Mouse (Mus musculus) kidney, embryonic 14.5 days (tissue): ENCODE data around the gene 9930104L06Rik. TPM values are rescaled to one million over a fixed set of nuclear protein-coding genes. Genes with fewer than 3 reads are reported as not detected.
A peak's percentile ranks its signal among the peaks of the same experiment; 100 is the strongest.

ENCODE experiments used
- ATAC-seq: fragments of 200-750 bp; cut with Nextera tagmentation; 2 replicates; pipeline ENCODE4 v1.8.0; 2017; ENCODE audit warnings: moderate number of reproducible peaks, mild to moderate bottlenecking, moderate TSS enrichment, moderate library complexity; ENCODE audit not compliant: low FRiP score, low TSS enrichment
- H3K27ac ChIP-seq: fragments of 300-500 bp; sonication (generic); 2 replicates; pipeline ENCODE4 v1.5.1; 2014; ENCODE audit warnings: low read depth, mild to moderate bottlenecking, low read length, moderate library complexity, mixed read lengths
- H3K27me3 ChIP-seq: fragments of 300-500 bp; sonication (generic); 2 replicates; pipeline ENCODE4 v1.6.1; 2014; ENCODE audit warnings: mild to moderate bottlenecking, low read length; ENCODE audit not compliant: control insufficient read depth, insufficient read depth
- H3K36me3 ChIP-seq: fragments of 300-500 bp; sonication (generic); 2 replicates; pipeline ENCODE4 v1.6.1; 2014; ENCODE audit warnings: low read length, mixed read lengths; ENCODE audit not compliant: control insufficient read depth, insufficient read depth
- H3K4me1 ChIP-seq: fragments of 300-500 bp; sonication (generic); 2 replicates; pipeline ENCODE4 v1.6.1; 2014; ENCODE audit warnings: low read length, mixed read lengths; ENCODE audit not compliant: control insufficient read depth, insufficient read depth
- H3K4me2 ChIP-seq: fragments of 300-500 bp; sonication (generic); replicated peaks from 2 replicates; pipeline ENCODE4 v1.6.1; 2014; ENCODE audit warnings: low read depth, mild to moderate bottlenecking, low read length
- H3K4me3 ChIP-seq: fragments of 300-500 bp; sonication (generic); 2 replicates; pipeline ENCODE4 v1.5.1; 2014; ENCODE audit warnings: mild to moderate bottlenecking, low read length
- H3K9ac ChIP-seq: fragments of 300-500 bp; sonication (generic); 2 replicates; pipeline ENCODE4 v1.6.1; 2014; ENCODE audit warnings: low read depth, mild to moderate bottlenecking, low read length, moderate library complexity
- H3K9me3 ChIP-seq: fragments of 300-500 bp; sonication (generic); 2 replicates; pipeline ENCODE4 v1.6.1; 2016; ENCODE audit warnings: low read length; ENCODE audit not compliant: control insufficient read depth
- WGBS: fragments of 180-500 bp; shearing (Covaris S2); extraction: QIAGEN DNeasy Blood & Tissue Kit; methylation state at CpG from one replicate; pipeline ENCODE4 v1.1.7; 2014; 5-methylcytosine and 5-hydroxymethylcytosine counted together
- polyA plus RNA-seq: library from polyadenylated mRNA; unstranded; fragments of >200 nt; fragmentation: Nextera tagmentation; extraction: Ambion mirVana; gene quantifications from 2 replicates; pipeline ENCODE4 v1.2.1, GENCODE M21; 2014

Gene 9930104L06Rik
- polyA plus RNA-seq, 1 experiment from 2014 or later: 4.8 TPM

DNA sequence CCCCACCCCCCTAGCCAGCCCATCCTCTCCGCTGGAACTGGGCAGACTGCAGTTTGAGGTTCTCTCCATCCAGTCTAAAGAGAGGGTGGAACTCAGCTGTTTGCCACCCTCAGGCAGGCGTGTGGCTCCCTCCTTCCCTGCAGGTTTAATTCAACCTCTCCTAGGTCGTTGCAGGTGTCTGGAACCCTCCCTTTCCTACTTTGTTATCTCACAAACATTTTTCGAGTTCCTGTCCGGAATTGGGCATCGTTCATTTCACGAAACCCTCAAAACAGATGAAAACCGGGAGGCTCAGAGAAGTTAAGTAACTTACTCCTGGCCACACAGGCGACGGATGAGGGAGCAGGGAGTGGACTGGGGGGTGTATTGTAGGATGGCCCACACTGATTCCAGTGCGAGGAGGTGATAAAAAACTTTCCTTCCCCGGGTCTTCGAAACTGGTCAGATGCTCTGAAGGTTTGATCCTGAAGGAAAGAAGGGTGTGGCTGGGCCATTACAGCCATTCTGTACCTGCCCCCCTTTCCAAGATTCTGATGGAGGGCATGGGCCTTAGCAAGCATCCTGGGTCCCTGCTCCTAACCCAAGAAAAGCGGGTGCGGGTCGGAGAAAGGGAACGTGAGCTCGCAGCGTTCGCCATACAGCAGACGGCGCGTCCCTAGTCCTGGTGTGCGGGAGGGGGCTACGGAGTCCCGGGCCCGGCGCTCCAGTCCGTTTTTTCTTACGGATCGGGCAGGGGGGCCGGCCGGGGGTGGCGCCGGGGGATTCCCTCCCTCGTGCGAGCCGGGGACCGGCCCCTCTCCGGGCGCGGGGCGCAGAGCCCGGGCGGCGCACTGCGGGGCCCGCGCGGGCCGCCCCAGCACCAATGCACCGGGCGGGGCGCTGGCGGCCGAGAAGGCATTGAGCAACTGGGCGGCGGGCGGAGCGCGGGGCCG lies 49.1 kb downstream of the 9930104L06Rik start, which contains the start of gene Rspo1:
TSS of gene Rspo1 (plus strand) at position 760 of the 932 bp plus-strand sequence.
- WGBS: under 1% methylated on average over 40 of the region's 62 CpGs
- peak within 1 kb of the TSS; percentile 70 for H3K9ac ChIP-seq
- no peaks in the 10 kb centered on the region for H3K9me3 ChIP-seq
- peak within 1 kb of the TSS; percentile 52 for H3K4me3 ChIP-seq
- peak within 1 kb of the TSS; percentile 63 for H3K4me2 ChIP-seq
- no peak for ATAC-seq
- H3K27me3 ChIP-seq: peaks cover 70% of the 10 kb centered on the region
- H3K36me3 ChIP-seq: no peaks in the 10 kb centered on the region
- H3K4me1 ChIP-seq: peaks cover 32% of the 10 kb centered on the region
- H3K27ac ChIP-seq: peak within 1 kb of the TSS; percentile 77; the same call in 1 of the 2 replicates

DNA sequence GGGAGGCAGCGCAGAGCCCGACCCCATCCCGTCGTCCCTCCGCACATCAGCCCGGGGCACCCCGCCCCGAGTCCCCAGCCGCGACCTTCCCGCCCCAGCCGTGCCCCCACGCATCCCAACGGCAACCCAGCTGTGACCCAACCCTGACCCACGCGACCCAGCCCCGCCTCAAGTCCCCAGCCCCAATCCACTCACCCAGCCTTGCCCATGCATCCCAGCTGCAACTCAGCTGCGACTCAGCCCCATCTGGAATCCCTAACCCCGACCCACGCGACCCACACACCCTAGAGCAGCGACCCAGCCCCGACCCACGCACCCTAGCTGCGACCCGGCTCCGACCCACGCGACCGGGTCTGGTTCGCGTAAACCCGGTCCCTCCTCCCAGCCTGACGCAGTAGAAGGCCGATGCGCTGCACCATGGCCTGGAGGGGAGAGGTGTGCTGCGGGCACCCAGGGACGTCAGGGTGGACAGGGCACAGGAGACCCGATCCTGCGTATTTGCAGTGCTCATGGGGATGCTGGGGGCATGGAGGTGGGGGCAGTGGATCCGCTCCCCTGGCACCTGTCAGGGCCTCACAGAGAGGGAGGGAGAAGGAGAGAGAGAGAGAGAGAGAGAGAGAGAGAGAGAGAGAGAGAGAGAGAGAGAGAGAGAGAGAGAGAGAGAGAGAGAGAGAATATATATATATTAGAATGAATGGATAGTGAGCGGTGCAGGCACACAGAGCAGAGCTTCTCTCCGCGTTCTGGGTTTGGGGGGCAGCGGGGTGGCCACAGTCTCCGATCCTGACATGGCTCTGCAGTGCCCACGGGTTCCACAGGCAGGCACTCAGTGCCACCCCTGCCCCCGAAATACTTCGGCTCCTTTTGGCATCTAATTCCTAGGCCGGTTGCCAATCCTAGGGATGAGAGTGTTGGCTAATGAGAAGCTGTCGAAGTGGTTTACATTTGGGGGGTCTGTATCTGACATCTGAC lies 50.2 kb downstream of the 9930104L06Rik start:
- H3K4me3 ChIP-seq: peak overlapping the region; percentile 52
- H3K4me2 ChIP-seq: peak overlapping the region; percentile 63
- peaks cover 34% of the 10 kb centered on the region for H3K4me1 ChIP-seq
- peak overlapping the region; percentile 70 for H3K9ac ChIP-seq
- H3K9me3 ChIP-seq: no peaks in the 10 kb centered on the region
- 1% methylated on average over 43 of the region's 51 CpGs for WGBS
- no peaks in the 10 kb centered on the region for H3K36me3 ChIP-seq
- H3K27ac ChIP-seq: peak overlapping the region; percentile 30; the same call in 1 of the 2 replicates
- peaks cover 70% of the 10 kb centered on the region for H3K27me3 ChIP-seq
- ATAC-seq: no peak

- Histone ChIP-seq H3K27me3 (peaks cover 70% of the 10 kb centered on the region), H3K4me2 (peak overlapping the region; percentile 63), H3K4me3 (peak overlapping the region; percentile 52), H3K9ac (peak overlapping the region; percentile 31; the same call in 1 of the 2 replicates), H3K4me1 (peaks cover 34% of the 10 kb centered on the region), H3K36me3 (no peaks in the 10 kb centered on the region), H3K27ac (no peak overlapping the region), H3K9me3 (no peaks in the 10 kb centered on the region)
- ATAC-seq: no peak
- 5% methylated on average over 10 of the region's 10 CpGs for WGBS
Measured at GRCm38 (mm10) chr4:124987711-124988097, 50.9 kb downstream of the 9930104L06Rik start.

- H3K4me2 ChIP-seq: peak overlapping the region; percentile 63
- peaks cover 34% of the 10 kb centered on the region for H3K4me1 ChIP-seq
- ATAC-seq: no peak
- WGBS: 12% methylated on average over 9 of the region's 9 CpGs
- no peaks in the 10 kb centered on the region for H3K36me3 ChIP-seq
- 0 out of 2 replicates have a peak overlapping the region, but pooled peaks have one; percentile 69 for H3K27ac ChIP-seq
- H3K9ac ChIP-seq: 0 out of 2 replicates have a peak overlapping the region, but pooled peaks have one; percentile 18
- H3K9me3 ChIP-seq: no peaks in the 10 kb centered on the region
- peaks cover 64% of the 10 kb centered on the region for H3K27me3 ChIP-seq
- H3K4me3 ChIP-seq: peak overlapping the region; percentile 52
Measured at GRCm38 (mm10) chr4:124988382-124988781, 51.5 kb downstream of the 9930104L06Rik start.

DNA sequence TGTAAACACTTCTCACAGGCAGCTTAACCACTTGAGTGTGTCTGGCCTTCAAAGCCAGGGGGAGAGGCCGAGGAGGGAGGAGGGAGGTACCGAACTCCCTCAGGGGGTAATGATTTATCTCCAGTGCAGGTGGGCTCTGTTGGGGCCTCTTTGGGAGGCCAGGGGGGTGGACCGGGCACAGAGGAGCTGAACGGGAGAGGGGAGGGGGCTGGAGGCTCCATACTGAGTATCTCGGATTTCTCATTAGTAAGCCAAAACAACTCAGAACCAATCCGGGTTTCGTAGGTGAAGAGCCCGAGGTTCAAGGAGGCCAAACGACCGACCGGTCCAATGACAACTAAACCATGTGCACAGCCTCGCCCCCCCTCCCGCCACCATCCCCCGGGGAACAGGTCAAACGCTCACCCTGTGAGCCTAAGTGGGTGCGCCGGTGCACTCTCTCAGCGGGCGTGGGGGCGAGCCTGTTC lies 53.0 kb downstream of the 9930104L06Rik start:
- WGBS: under 1% methylated on average over 19 of the region's 20 CpGs
- H3K36me3 ChIP-seq: no peaks in the 10 kb centered on the region
- peaks cover 51% of the 10 kb centered on the region for H3K27me3 ChIP-seq
- peak overlapping the region; percentile 67 for H3K27ac ChIP-seq
- H3K9ac ChIP-seq: no peak overlapping the region
- no peaks in the 10 kb centered on the region for H3K9me3 ChIP-seq
- H3K4me1 ChIP-seq: peaks cover 29% of the 10 kb centered on the region
- H3K4me3 ChIP-seq: 0 out of 2 replicates have a peak overlapping the region, but pooled peaks have one; percentile 8
- ATAC-seq: peak; percentile 87
- H3K4me2 ChIP-seq: peak overlapping the region; percentile 44

GRCm38 (mm10) chr4:124990325-124990724 lies 53.5 kb downstream of the 9930104L06Rik start:
- peaks cover 46% of the 10 kb centered on the region for H3K27me3 ChIP-seq
- no peak overlapping the region for H3K9ac ChIP-seq

More at GRCm38 (mm10) chr4:124990325-124990724, 53.5 kb downstream of the 9930104L06Rik start:
- H3K4me2 ChIP-seq: peak overlapping the region; percentile 44
- ATAC-seq: no peak
- 0% methylated on average over 7 of the region's 7 CpGs for WGBS
- peaks cover 29% of the 10 kb centered on the region for H3K4me1 ChIP-seq
- H3K9me3 ChIP-seq: no peaks in the 10 kb centered on the region
- no peaks in the 10 kb centered on the region for H3K36me3 ChIP-seq
- H3K4me3 ChIP-seq: 0 out of 2 replicates have a peak overlapping the region, but pooled peaks have one; percentile 8
- H3K27ac ChIP-seq: peak overlapping the region; percentile 67

Other genes starting within 250 kb of the 9930104L06Rik start
- gene Utp11, start 243.4 kb upstream of the 9930104L06Rik start, polyA plus RNA-seq: 67.9 and 93.7 TPM in 2 replicates
- 9.5 and 9.7 TPM in 2 replicates for gene Fhl3, start 236.3 kb upstream of the 9930104L06Rik start, polyA plus RNA-seq
- gene Sf3a3, start 222.3 kb upstream of the 9930104L06Rik start, polyA plus RNA-seq: 177 and 183 TPM in 2 replicates
- 22.2 and 26.4 TPM in 2 replicates for gene Inpp5b, start 195.2 kb upstream of the 9930104L06Rik start, polyA plus RNA-seq
- gene Mtf1, start 134.9 kb upstream of the 9930104L06Rik start, polyA plus RNA-seq: 13.7 and 17.5 TPM in 2 replicates
- gene Yrdc, start 86.4 kb upstream of the 9930104L06Rik start, polyA plus RNA-seq: 40.4 and 49.8 TPM in 2 replicates
- gene 1110065P20Rik, start 85.9 kb upstream of the 9930104L06Rik start, polyA plus RNA-seq: 53.6 and 64.3 TPM in 2 replicates
- 0.66 and 0.81 TPM in 2 replicates for gene Maneal, start 74.9 kb upstream of the 9930104L06Rik start, polyA plus RNA-seq
- gene Epha10, start 56.1 kb upstream of the 9930104L06Rik start, polyA plus RNA-seq: 0.10 and 0.23 TPM in 2 replicates
- 151 and 152 TPM in 2 replicates for gene Cdca8, start 2.3 kb downstream of the 9930104L06Rik start, polyA plus RNA-seq
- gene Rspo1, start 49.4 kb downstream of the 9930104L06Rik start, polyA plus RNA-seq: 40.0 and 44.8 TPM in 2 replicates
- 56.9 and 95.5 TPM in 2 replicates for gene Gnl2, start 79.5 kb downstream of the 9930104L06Rik start, polyA plus RNA-seq
- gene Dnali1, start 128.7 kb downstream of the 9930104L06Rik start, polyA plus RNA-seq: 0.11 TPM in 1 of 2 replicates, not detected in the other
- gene Snip1, start 129.6 kb downstream of the 9930104L06Rik start, polyA plus RNA-seq: 30.6 and 36.9 TPM in 2 replicates
- gene Meaf6, start 148.1 kb downstream of the 9930104L06Rik start, polyA plus RNA-seq: 64.3 and 72.1 TPM in 2 replicates
- 0.60 and 0.61 TPM in 2 replicates for gene Zc3h12a, start 190.8 kb downstream of the 9930104L06Rik start, polyA plus RNA-seq